Mouse (Mus musculus) liver, adult (tissue): ENCODE data around the gene Stau1.

Source experiments
- GATA4 ChIP-seq: IDR thresholded peaks from 2 replicates; pipeline ENCODE4 v1.6.1; 2014; ENCODE audit warnings: mild to moderate bottlenecking, low read length; ENCODE audit not compliant: insufficient replicate concordance

The Stau1 gene

DNA sequence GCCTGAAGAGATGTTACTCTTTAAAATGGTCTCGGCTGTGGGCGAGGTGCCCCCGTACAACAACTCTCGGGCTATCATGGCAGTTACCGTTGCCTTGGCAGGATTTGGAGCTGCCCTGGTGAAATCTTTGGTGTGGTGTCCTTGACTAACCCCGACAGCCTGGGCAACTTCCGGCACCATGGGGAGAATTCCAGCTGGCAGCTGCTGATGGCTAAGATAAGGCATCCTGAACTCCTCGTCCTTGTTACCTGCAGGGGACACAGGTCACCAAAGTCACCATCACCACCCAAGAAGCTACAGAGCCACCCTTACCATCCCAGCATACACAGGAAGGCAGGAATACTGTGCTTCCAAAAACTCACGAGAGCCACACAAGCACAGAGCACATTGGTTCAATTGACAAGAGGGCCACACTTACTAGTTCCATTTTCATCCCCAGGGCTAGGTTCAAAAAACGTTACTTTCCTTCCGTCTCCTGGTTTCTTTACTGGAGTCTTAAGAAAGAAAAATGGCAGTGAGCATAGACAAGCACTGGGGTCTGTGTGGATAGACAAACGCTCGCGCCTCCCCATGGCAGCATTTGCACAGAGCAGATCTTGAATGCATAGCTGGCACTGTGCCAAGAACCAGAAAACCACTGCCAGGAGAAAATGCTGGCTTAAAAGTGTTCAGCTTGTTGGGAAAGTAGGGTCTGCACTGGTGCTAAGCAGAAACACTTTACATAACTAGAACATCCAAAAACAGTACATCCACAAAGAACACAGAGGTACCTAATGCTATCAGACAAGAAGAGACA is 45.0 kb downstream of the Stau1 start:
- peak; percentile 95 for TF ChIP-seq GATA4

DNA sequence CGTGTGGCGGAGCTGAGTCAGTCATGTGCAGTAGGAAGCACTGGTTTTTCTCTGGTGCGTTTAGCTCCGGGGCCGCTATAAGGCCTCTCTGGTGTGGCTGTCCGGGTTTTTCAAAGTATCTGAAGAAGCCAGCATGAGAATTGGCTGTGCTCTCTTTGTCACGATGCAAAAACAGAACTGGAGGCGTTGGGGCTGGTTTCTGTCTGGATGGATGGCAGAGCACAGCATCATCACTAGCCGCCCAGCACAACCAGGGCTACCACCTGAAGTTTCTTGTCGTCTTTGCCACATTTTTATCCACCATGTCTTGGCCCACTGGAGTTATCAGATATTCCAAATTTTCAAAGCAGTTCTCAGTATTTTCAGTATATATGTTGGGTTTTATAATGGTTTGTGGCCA is 47.2 kb downstream of the Stau1 start:
- TF ChIP-seq GATA4 = no peak

DNA sequence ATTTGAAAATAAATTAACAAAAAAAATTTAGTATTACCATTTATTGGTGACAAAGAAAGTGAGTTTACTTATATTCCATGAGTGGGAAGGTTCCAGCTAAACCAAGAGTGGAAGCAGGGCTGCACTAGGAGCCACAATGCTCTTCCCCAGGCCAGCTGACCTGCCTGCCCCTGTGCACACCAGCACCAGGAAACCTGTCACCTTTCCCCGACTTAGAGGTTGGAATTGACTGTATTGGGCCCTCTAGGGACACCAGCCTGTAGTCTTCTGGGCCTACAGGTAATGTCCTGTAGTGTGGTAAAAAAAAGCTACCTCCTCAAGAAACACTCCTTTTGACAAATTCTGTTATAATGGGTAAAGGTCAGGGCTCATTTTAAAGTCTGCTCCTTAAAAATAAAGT is 47.9 kb downstream of the Stau1 start:
- no peak for TF ChIP-seq GATA4

DNA sequence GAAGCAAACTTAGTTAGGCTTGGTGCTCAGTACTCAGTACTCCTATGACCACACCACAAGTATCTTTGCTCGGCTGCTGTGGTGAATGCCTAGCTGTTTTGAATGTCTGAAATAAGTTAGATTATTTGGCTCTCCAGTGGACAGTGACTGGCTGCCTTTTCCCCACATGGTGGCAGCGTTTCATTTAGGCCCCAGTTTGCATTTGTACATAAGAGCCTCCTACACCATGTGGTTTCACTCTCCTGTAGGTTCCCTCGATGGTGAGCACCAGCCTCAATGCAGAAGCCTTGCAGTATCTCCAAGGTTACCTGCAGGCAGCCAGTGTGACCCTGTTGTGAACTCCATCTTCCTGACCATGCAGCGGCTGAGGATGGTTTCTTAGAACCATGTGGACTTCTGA is 50.6 kb downstream of the Stau1 start:
- TF ChIP-seq GATA4 = no peak

DNA sequence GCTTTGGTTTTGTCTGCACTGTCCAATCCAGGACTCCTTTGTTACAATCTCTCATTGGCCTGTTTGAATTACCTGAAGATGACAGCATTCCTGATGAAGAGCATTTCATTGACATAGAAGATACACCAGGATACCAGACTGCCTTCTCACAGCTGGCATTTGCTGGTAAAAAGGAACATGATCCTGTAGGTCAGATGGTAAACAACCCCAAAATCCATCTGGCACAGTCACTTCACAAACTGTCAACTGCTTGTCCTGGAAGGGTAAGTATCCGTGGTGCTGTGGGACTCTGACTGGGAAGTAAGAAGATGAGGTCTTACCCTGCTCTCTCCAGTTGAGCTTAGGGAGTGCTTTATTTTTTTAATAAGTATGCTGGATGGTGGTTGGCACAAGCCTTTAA is 51.8 kb downstream of the Stau1 start:
- TF ChIP-seq GATA4 = no peak

DNA sequence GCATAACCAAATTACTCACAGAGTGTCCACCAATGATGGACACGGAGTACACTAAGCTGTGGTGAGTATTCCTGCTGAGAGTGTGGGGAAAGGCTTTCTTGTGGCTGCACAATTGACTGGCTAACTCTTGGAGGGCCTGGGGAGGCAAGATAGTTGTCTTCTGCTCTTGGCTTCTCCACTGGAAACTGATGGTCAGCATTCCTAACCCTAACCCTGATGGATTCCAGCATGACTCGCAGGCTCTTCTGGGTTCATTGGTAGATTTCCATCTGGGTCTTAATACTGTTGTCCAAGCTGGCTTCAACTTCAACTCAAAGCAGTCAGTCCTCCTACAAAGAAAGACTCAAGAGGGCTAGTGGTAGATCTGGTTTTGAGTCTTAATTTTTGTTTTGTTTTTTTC is 53.0 kb downstream of the Stau1 start:
- no peak for TF ChIP-seq GATA4

DNA sequence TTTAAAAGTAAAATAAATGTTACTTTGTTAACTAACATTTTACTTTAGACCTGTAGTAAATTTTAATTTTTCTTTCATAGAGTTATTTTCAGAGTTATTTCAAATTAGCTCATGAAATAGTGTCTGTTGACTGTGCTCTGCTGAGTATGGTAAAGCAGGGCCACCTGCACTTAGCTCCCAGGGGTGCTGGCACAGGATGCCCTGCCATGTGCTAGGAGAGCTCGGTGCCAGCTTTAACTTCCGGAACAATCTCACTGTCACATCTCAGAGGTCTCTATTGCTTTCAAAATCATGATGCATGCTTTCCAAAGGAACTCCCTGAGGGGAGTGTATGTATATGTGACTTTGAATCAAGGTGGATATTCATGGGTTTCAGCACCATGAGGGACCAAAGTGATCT is 59.9 kb downstream of the Stau1 start:
- TF ChIP-seq GATA4 = no peak

DNA sequence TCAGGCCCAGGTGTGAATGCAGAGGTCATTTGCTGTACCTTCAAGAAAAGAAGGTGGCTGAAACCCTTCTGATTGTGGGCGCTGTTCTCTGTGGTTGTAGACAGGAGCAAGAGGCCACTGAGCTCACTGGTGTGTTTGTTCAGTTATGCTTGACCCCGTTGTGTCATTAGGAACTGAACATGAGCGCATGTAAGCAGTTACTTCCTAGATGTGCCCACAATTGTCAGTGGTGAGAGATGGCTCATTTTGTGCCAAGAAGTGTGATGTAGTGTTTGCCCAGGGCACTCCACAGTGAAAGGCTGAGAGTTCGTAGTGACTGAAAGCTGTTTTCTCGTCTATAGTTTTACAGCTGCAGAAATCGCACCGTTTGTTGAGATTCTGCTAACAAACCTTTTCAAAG is 60.5 kb downstream of the Stau1 start:
- no peak for TF ChIP-seq GATA4

DNA sequence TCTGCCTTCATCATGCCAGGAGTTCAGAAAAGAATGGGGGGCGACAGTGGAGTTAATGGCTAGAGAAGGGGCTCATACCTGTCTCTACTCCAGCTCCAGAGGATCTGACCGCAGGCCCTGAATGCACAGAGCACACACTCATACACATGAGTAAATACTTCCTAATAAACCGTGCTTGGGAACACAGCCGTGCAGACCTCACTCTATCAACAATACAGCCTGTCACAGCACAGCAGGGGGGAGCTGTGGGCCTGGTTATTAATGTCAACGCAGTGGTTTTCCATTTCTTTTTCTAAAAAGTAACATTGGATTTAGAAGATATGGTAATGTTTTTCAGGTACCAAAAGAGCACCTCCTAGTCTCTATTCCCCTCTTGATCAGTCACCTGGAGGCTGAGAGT is 61.7 kb downstream of the Stau1 start:
- no peak for TF ChIP-seq GATA4

DNA sequence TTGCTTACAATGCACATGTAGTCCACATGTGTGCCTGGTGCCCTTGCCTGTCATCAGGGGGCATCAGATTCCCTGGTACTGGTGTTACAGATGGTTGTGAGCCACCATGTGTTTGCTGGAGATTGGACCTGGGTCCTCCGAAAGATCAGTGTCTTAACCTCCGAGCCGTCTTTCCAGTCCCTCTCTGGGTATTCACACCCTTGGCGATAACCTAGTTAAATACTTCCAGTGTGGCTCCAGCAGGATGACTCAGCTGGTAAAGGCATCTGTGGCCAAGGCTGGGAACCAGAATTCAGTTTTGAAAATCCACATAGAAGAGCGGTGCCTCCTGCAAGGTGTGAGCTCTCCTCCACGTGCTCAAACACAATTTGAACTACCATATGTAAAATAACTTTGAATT is 62.2 kb downstream of the Stau1 start:
- TF ChIP-seq GATA4 = no peak

DNA sequence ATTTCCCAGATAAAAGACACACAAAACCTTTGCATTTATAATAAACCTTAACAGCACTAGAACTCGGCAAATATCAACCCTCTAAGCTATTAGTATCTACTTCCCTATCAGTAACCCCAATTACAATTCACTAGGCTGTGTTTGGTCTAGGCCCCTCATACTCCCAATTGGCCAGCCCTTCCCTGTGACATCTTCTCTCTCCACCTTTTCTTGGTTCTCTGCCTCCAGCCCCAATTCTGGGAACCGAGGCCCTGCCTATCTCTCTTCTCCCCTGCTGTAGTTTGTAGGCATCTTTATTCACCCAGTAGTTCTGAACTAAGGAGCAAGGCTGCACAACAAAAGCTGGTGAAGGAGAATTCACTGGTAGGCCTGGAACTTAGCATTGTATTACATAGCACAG is 72.1 kb downstream of the Stau1 start:
- TF ChIP-seq GATA4 = no peak

DNA sequence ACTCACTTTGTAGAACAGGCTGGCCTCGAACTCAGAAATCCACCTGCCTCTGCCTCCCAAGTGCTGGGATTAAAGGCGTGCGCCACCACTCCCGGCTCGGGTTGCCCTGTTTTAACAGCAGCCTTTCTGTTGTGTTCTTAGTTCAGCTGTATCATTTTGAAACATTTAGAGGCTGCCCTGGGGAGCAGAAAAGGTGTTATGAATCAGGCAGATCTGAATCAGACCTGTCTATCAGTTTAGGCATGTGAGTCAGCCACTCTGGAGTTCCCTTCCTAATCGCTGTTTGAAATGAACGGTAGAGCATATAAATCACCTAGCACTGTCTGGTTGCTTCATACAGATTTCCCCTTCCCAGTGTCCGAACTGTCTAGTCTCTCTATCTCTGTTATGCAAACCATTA is 85.6 kb downstream of the Stau1 start:
- TF ChIP-seq GATA4 = no peak

DNA sequence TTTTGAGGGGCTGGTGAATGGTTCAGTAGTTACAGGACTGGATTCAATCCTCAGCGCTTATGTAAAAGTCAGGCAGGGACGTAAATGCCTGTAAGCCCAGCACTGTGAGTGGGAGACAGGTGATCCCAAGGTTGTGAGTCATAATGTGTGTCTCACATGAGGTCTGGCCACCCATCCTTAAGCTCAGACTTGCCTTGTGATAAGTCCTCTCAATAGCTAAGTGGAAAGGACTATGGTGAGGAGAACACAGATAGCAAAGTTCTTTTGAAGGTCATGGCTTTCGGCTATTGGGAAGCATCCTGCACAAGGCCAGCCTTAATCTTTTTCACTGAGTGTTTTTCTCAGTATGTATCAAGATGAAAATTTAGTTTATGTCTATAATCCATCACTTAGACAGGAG is 86.4 kb downstream of the Stau1 start:
- TF ChIP-seq GATA4 = no peak

DNA sequence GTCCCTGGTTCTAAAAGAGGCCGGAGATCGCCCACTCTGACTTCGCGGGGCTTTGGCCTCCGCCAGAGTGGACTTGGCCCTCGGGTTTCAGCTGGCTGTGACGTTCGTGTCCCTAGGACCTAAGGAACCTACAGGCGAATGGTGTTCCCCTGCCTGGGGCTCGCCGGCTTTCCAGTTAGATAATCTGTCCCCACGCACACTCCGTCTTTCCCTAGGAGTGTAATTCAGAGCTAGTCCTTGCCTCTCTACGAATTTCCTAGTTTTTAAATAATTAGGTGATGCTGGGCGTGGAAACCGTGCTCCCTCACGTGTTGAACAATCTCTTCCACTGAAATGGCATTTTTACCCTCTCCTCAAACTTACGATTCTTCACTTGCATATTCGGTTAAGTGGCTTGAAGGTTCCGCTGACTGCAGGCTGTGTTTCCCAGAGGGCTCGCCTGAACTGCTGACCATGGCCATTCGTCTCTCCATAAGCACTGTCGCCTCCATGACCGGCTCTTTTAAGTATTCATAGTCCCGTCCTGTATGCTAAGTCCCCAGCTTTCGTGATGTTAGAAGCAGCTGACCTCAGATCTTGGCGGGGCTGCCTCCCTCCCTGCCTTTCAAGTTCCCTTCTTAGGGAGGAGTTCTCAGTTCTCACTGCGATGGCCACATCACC is 89.4 kb downstream of the Stau1 start:
- TF ChIP-seq GATA4 = no peak

DNA sequence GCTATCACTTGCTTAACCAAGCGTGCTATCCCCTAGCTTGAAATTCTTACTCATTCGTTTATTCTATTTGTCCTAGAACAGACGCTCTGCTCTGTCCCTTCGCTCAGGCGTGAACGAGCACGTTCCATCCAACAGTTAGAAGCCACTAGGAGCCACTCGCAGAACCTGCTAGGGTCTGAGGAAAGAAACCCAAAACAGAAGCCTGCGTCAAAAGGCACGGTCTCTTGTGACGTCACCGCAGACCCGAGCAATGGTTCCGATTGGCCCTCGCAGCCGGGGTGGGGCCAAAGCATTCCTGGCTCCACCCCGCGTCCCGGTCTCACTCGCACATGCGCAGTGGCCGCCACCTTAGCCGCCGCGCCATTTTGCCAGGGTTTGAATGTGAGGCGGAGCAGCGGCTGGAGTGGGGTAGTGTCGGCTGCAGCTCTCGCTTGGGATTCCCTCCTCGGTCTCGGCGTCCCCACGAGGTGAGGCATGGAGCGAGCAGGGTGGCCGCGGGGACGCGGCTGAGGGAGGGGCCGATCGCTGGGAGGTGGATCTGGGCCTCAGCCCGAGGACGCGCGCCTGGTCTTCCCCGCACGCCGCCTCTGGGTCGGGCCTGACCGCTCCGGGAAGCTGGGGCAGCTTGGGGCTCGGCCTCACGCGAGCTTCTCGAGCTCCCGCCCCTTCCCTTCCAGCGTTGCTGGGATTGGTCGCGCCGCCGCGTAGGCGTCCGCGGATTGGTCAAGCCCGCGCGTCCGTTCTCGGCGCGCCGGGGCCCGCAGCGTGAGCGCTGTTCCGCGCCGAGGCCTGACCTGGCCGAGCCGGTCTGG is 90.2 kb downstream of the Stau1 start, which contains the start of gene Cse1l:
TSS of gene Cse1l (plus strand) at position 330 of the 812 bp plus-strand sequence.
- no peak for TF ChIP-seq GATA4
